Mouse (Mus musculus): ENCODE results near the gene Acnat2.
"Not testable (repeated sequence)": the region's sequence is repeated elsewhere in the genome, so short reads cannot be mapped to it uniquely, and the experiment has no call there.

The Acnat2 gene

GRCm38 (mm10) chr4:49407957-49408356, at the start of gene Acnat2:
Acnat2 (minus strand) TSS chr4:49408151.
- DNase-seq, result not testable (repeated sequence)

DNA sequence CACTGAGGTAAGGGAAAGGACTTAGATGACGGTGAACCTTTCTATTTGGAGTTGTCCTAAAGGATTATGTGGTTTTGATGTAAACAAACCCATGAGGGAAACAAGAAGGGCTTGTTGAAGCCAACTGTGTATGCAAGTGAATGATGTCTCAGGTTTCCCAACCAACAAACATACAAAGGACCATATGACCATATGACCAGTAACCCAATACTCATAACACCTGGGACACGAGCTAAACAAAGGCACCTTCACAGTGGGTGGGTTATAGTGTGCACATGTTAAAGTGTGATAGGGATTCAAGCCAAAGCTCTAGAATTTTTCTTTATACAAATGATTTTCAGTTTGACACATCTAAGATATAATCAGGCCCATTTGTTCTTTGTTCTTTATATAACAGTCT, 48.2 kb upstream of the Acnat2 start:
- DNase-seq, result no peak

DNA sequence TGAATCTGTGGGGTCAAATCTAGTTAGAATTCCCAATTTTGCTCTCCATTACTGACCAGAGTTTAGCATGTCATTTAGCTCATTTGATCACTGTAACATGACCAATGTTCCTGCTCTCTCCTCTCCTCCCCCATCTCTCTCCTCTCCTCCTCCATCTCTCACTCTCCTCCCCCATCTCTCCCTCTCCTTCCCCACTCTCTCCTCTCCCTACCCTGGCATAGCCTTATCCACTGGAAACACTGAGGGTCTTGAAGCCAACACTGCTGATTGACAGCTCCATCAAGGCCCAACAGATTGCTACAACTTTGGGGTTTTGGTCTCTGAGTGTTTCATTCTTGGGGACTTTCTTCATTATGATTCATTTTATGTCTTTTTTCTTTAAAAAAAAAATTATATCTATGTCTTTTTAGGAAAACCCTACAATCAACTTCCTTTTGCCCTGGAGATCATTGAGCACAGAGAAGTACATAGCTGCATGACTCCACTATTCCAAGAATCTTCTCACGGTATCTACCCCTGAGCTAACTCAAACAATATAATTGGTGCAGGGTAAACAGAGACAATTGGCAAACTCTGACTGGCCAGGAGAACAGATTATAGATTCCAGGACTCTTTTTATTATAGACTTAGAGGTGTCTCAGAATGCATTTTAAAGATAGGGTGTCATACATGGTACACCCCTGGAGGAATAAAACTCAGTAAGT, 44.0 kb upstream of the Acnat2 start:
- no peak for DNase-seq

DNA sequence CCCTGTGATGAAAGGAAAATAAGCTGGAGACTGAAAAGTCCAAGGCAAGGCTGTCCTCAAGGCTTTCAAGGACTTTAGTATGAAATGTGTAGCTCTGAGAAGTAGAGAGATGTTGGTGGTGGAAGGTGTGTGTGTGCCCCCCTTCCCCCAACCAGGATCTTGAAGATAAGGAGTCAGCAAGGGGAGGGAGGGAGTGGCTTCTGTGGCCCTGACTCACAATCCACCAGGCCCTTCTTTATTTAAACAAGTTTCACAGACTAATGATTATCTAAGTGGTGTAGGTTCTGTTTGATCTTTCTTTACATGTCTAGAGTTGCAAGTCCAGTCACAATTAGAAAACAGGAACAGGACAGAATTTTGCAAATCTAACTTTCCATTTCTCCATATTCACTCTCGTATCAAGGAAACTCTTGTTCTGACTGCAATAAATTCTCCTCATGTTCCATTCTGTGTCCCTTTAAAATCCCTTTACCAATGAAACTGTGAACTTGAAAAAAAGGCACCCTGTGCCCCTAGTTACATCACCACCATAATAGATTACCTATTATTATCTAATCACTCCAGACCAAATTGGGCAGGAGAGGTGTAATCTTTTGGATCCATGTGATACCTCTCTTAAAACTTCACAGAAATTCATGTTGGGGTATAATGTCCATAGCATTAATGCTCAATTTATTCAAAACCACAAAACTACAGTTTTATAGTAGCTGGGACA, 43.3 kb upstream of the Acnat2 start:
- not testable (repeated sequence) for DNase-seq

- DNase-seq, result not testable (repeated sequence)
Measured at GRCm38 (mm10) chr4:49436968-49437367, 29.0 kb upstream of the Acnat2 start.

DNA sequence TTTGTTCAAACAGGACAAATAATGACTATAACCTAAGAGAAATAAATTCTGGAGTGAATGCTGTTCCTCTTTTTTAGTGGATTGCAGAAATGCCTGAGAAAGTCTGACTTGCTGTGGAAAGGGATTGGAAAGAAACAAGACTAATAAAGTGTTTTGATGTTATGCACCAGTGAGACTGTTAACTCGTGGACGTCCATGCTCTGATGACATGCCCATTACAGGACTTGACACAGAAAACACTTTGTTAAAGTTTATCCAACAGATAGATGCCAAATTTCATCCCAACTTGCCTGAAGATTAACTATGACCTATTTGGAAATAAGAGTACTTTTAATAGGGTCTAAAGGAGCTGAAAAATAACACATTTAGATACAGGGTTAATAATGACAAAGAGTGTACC, 2.2 kb upstream of the Acnat2 start:
- DNase-seq, result not testable (repeated sequence)

GRCm38 (mm10) chr4:49386873-49387272, 21.1 kb downstream of the Acnat2 start:
- DNase-seq, result no peak

GRCm38 (mm10) chr4:49383576-49384318, 24.2 kb downstream of the Acnat2 start:
- DNase-seq, result not testable (repeated sequence)

DNA sequence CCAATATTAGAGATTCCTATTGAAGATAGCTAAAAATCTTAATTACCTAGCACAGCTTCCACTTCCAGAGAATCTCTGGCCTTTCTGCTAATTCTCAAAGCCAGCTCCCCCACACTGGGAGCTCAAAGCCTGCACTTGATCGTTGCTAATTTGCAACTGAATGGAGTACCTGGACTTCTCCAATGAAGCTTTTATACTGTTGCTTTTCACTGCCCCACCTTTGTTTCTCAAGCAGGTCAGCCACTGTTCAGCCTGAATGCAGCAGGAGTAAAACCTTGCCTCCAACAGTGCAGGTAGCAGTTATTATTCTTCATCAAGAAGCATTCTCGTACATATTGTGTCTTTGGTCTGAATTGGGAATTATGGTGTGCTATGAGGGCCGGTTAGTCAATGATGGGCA, 39.9 kb downstream of the Acnat2 start:
- DNase-seq, result not testable (repeated sequence)

GRCm38 (mm10) chr4:49357097-49357496, 50.9 kb downstream of the Acnat2 start:
- DNase-seq, result no peak

- no peak for DNase-seq
Measured at GRCm38 (mm10) chr4:49350470-49350869, 57.5 kb downstream of the Acnat2 start.

DNA sequence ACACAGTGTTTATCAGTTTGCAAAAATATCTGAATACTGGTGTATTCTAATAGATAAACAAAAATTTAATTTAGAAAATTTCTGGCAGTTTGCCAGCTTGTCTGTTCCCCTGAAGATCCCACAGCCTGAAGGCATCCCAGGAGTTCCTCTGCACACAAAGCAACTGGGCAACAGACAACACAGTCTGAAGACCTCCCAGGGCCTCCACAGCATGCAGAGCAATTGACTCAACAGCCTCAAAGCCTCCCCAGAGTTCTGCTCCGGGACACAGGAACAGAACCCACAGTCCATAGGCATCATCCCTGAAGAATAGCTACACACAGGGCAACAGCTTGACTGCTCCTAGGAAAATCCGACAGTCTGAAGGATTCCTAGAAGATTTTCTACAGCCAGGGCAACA, 59.3 kb downstream of the Acnat2 start:
- DNase-seq, result no peak

DNA sequence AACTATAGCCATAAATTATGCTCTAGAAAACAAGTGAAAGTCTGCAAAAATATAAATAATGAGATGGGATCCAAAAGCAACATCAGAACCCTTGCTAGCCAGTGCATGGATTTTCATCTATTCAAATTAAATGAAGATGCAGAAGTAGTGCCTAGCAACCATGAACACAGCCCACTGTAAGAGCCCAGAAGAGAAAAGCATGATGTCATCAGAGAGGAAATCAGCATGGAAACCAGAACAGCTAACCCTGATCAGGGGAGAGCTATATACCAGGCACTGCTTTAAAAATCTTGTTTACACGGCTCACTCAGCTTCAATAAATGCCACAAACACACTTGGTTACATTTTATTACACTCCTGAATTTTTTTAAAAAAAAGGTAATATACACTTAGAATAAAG, 60.0 kb downstream of the Acnat2 start:
- DNase-seq, result not testable (repeated sequence)

DNA sequence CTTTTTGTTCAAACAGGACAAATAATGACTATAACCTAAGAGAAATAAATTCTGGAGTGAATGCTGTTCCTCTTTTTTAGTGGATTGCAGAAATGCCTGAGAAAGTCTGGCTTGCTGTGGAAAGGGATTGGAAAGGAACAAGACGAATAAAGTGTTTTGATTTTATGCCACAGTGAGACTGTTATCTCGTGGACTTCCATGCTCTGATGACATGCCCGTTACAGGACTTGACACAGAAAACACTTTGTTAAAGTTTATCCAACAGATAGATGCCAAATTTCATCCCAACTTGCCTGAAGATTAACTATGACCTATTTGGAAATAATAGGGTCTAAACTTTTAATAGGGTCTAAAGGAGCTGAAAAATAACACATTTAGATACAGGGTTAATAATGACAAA, 67.9 kb downstream of the Acnat2 start:
- not testable (repeated sequence) for DNase-seq

- DNase-seq, result not testable (repeated sequence)
Measured at GRCm38 (mm10) chr4:49337949-49338348, 70.0 kb downstream of the Acnat2 start.
